Mouse (Mus musculus): Measurements from ENCODE around the gene Ccdc149. TPM values are rescaled to one million over a fixed set of nuclear protein-coding genes. Genes with fewer than 3 reads are reported as not detected.

Ccdc149 gene
- total RNA-seq, 2 experiments from 2014 or later, result 3.8 to 4.7 TPM

GRCm38 (mm10) chr5:52449187-52449586 is 22.1 kb downstream of the Ccdc149 start:
- DNase-seq, result no peak

- DNase-seq, result no peak
These were observed 31.0 kb downstream of the Ccdc149 start for GRCm38 (mm10) chr5:52440278-52440677.

- no peak for DNase-seq
These were observed 32.4 kb downstream of the Ccdc149 start for GRCm38 (mm10) chr5:52438946-52439345.

- DNase-seq, result no peak
These were observed 35.8 kb downstream of the Ccdc149 start for GRCm38 (mm10) chr5:52435533-52435932.

GRCm38 (mm10) chr5:52431276-52431844 is 40.0 kb downstream of the Ccdc149 start:
- DNase-seq, result peak; percentile 9

GRCm38 (mm10) chr5:52429731-52430480 is 41.4 kb downstream of the Ccdc149 start:
- no peak for DNase-seq

- DNase-seq, result no peak
These were observed 42.7 kb downstream of the Ccdc149 start for GRCm38 (mm10) chr5:52428613-52429012.

- no peak for DNase-seq
These were observed 45.5 kb downstream of the Ccdc149 start for GRCm38 (mm10) chr5:52425819-52426218.

- DNase-seq, result no peak
These were observed 47.4 kb downstream of the Ccdc149 start for GRCm38 (mm10) chr5:52423893-52424292.

- no peak for DNase-seq
These were observed 54.8 kb downstream of the Ccdc149 start for GRCm38 (mm10) chr5:52416485-52416884.

- no peak for DNase-seq
These were observed 55.4 kb downstream of the Ccdc149 start for GRCm38 (mm10) chr5:52415917-52416316.

GRCm38 (mm10) chr5:52415193-52415592 is 56.1 kb downstream of the Ccdc149 start:
- DNase-seq, result no peak

GRCm38 (mm10) chr5:52411567-52411966 is 59.8 kb downstream of the Ccdc149 start:
- no peak for DNase-seq

- no peak for DNase-seq
These were observed 61.1 kb downstream of the Ccdc149 start for GRCm38 (mm10) chr5:52410197-52410596.

- no peak for DNase-seq
These were observed 62.5 kb downstream of the Ccdc149 start for GRCm38 (mm10) chr5:52408668-52409315.

GRCm38 (mm10) chr5:52404373-52404772 is 66.9 kb downstream of the Ccdc149 start:
- no peak for DNase-seq

GRCm38 (mm10) chr5:52393756-52394155 is 77.6 kb downstream of the Ccdc149 start:
- no peak for DNase-seq

GRCm38 (mm10) chr5:52391471-52391870 is 79.8 kb downstream of the Ccdc149 start:
- no peak for DNase-seq

GRCm38 (mm10) chr5:52390381-52390780 is 80.9 kb downstream of the Ccdc149 start:
- DNase-seq, result no peak

GRCm38 (mm10) chr5:52388092-52388749 is 83.1 kb downstream of the Ccdc149 start:
- DNase-seq, result no peak

- no peak for DNase-seq
These were observed 85.3 kb downstream of the Ccdc149 start for GRCm38 (mm10) chr5:52386016-52386415.

- DNase-seq, result no peak
These were observed 87.6 kb downstream of the Ccdc149 start for GRCm38 (mm10) chr5:52383748-52384147.

GRCm38 (mm10) chr5:52382837-52383236 is 88.5 kb downstream of the Ccdc149 start:
- DNase-seq, result no peak
